In the genomic region with DNA sequence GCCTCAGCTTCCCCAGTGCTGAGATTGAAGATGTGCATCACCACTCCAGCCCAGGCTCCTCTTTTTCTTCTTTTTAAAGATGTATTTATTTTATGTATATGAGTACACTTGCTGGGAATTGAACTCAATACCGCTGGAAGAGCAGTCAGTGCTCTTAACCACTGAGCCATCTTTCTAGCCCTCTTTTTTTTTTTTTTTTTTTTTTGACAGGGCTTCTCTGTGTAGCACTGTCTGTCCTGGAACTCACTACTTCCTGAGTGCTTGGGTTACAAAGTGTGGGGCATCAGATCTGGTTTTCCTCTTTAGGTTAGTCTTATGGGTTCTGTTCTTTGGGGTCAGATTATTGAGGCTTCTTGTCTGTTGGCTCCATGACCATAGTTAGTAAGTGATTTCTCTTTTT, we compare ENCODE assay signal across 11 mouse cellular contexts. TPM values are rescaled to one million over a fixed set of nuclear protein-coding genes. Genes with fewer than 3 reads are reported as not detected.
DNase-seq lines count a peak whose midpoint lies in the region; ATAC-seq and TF ChIP-seq lines count a peak whose summit lies in the region.
"Had no signal": no experiment of that assay in that cellular context is flagged by ENCODE, and none has a peak within 500 bp of the region (broad histone marks: within the 10 kb centered on the region; RNA-seq: fewer than 3 reads in every experiment).

No protein-coding gene starts in this region.

- dilution Hi-C loops in CH12.LX (cut with MboI; ENCODE audit: extremely low pct_ligation_motif_present, extremely low pct_unique_long_range_greater_than_20kb, low sequenced_read_pairs): no loop called here

- H3K27ac ChIP-seq in kidney, embryonic 16.5 days (ENCODE audit: low read length): no peak overlapping the region
- H3K27ac ChIP-seq in CH12.LX (ENCODE audit: insufficient read depth, low read depth): no peak overlapping the region
- H3K27ac ChIP-seq in forebrain, embryonic 14.5 days (ENCODE audit: low read depth, low read length): no peak overlapping the region
- no peak overlapping the region for H3K27ac ChIP-seq in midbrain, embryonic 12.5 days (replicated peaks)
- no peak overlapping the region for H3K27ac ChIP-seq in heart, adult 2 months

- H3K79me2 ChIP-seq in CH12.LX (replicated peaks; ENCODE audit: control insufficient read depth, extremely low read depth, insufficient read depth, poor library complexity, severe bottlenecking): peaks cover 37% of the 10 kb centered on the region
- peaks cover 3% of the 10 kb centered on the region for H3K79me2 ChIP-seq in heart, adult 2 months (replicated peaks; ENCODE audit: control insufficient read depth, insufficient read depth, low read length)

- H3K4me3 ChIP-seq in kidney, embryonic 16.5 days (ENCODE audit: low read length): no peak overlapping the region
- H3K4me3 ChIP-seq in CH12.LX (replicated peaks in 1 of 3; ENCODE audit: low read depth in 2 of 3, low read length in 2 of 3, poor library complexity in 1 of 3): no peak overlapping the region
- H3K4me3 ChIP-seq in forebrain, embryonic 14.5 days (ENCODE audit: low read depth, low read length): no peak overlapping the region
- H3K4me3 ChIP-seq in midbrain, embryonic 12.5 days: no peak overlapping the region
- no peak overlapping the region for H3K4me3 ChIP-seq in heart, adult 2 months

- peak overlapping the region; percentile 84; the same call in 1 of the 2 replicates for H3K4me2 ChIP-seq in kidney, embryonic 16.5 days (replicated peaks; ENCODE audit: low read depth, low read length)
- peak overlapping the region; percentile 88 for H3K4me2 ChIP-seq in CH12.LX (ENCODE audit: insufficient read depth, low read depth, poor library complexity, severe bottlenecking)
- peak overlapping the region; percentile 77 for H3K4me2 ChIP-seq in forebrain, embryonic 14.5 days (ENCODE audit: low read length)
- H3K4me2 ChIP-seq in midbrain, embryonic 12.5 days (replicated peaks): peak overlapping the region; percentile 81

- H3K36me3 ChIP-seq in kidney, embryonic 16.5 days (ENCODE audit: insufficient read depth, low read length): 0 out of 2 replicates have a peak, but pooled peaks cover 2% of the 10 kb centered on the region
- H3K36me3 ChIP-seq in CH12.LX (replicated peaks in 1 of 2; ENCODE audit: control insufficient read depth in 1 of 2, insufficient read depth in 1 of 2, low read length in 1 of 2): peaks cover 3 to 17% of the 10 kb centered on the region in 2 experiments
- no peaks in the 10 kb centered on the region for H3K36me3 ChIP-seq in forebrain, embryonic 14.5 days (ENCODE audit: control insufficient read depth, insufficient read depth, low read length)
- no peaks in the 10 kb centered on the region for H3K36me3 ChIP-seq in midbrain, embryonic 12.5 days
- peaks cover 2% of the 10 kb centered on the region; the same call in 1 of the 2 replicates for H3K36me3 ChIP-seq in heart, adult 2 months (ENCODE audit: control insufficient read depth, insufficient read depth, low read length)

- TF ChIP-seq RAD21 in CH12.LX (IDR thresholded peaks at IDR 0.05; ENCODE audit: low read depth, low read length): no peak

- ATAC-seq in kidney, embryonic 16.5 days (ENCODE audit: low FRiP score, low TSS enrichment): no peak
- ATAC-seq in forebrain, embryonic 14.5 days: no peak
- no peak for ATAC-seq in midbrain, embryonic 12.5 days (ENCODE audit: low FRiP score, low read depth)

- peaks cover 14% of the 10 kb centered on the region for H3K4me1 ChIP-seq in kidney, embryonic 16.5 days (ENCODE audit: insufficient read depth, low read length)
- peaks cover 2 to 33% of the 10 kb centered on the region in 2 experiments; a peak in 3 of 4 replicates for H3K4me1 ChIP-seq in CH12.LX (ENCODE audit: control insufficient read depth in 1 of 2, insufficient read depth in 2 of 2)
- peaks cover 18% of the 10 kb centered on the region for H3K4me1 ChIP-seq in forebrain, embryonic 14.5 days (ENCODE audit: control insufficient read depth, insufficient read depth, low read length)
- peaks cover 31% of the 10 kb centered on the region for H3K4me1 ChIP-seq in midbrain, embryonic 12.5 days
- peaks cover 5% of the 10 kb centered on the region; the same call in 1 of the 2 replicates for H3K4me1 ChIP-seq in heart, adult 2 months (ENCODE audit: control insufficient read depth, insufficient read depth, low read length)

- WGBS in kidney, embryonic 16.5 days: 75% methylated on average over 1 of the region's 1 CpGs
- 88% methylated on average over 1 of the region's 1 CpGs for WGBS in forebrain, embryonic 14.5 days
- 89% methylated on average over 1 of the region's 1 CpGs for WGBS in midbrain, embryonic 12.5 days
- 81% methylated on average over 1 of the region's 1 CpGs for WGBS in heart, adult 2 months

- TF ChIP-seq CTCF in CH12.LX (conservative IDR thresholded peaks at IDR 0.05 in 1 of 2, IDR thresholded peaks at IDR 0.05 in 1 of 2; ENCODE audit: low read depth in 2 of 2, low read length in 2 of 2): no peak
- no peak for TF ChIP-seq CTCF in heart, adult 2 months (IDR thresholded peaks at IDR 0.05)

- H3K9ac ChIP-seq in kidney, embryonic 16.5 days (replicated peaks; ENCODE audit: low read length): no peak overlapping the region
- H3K9ac ChIP-seq in CH12.LX (ENCODE audit: insufficient read depth, low read depth): 0 out of 2 replicates have a peak overlapping the region, but pooled peaks have one; percentile 85
- no peak overlapping the region for H3K9ac ChIP-seq in forebrain, embryonic 14.5 days (ENCODE audit: low read length)
- H3K9ac ChIP-seq in midbrain, embryonic 12.5 days (replicated peaks): no peak overlapping the region
- H3K9ac ChIP-seq in heart, adult 2 months (ENCODE audit: low read depth, low read length): no peak overlapping the region

- no peaks in the 10 kb centered on the region for H3K27me3 ChIP-seq in kidney, embryonic 16.5 days (ENCODE audit: insufficient read depth, low read length)
- no peaks in the 10 kb centered on the region for H3K27me3 ChIP-seq in CH12.LX (replicated peaks)
- H3K27me3 ChIP-seq in forebrain, embryonic 14.5 days (replicated peaks; ENCODE audit: control insufficient read depth, insufficient read depth, low read length): no peaks in the 10 kb centered on the region
- H3K27me3 ChIP-seq in midbrain, embryonic 12.5 days: peaks cover 17% of the 10 kb centered on the region
- no peaks in the 10 kb centered on the region for H3K27me3 ChIP-seq in heart, adult 2 months (ENCODE audit: control insufficient read depth, insufficient read depth, low read length)

- intact Hi-C loops in heart, adult 2 months (cut with DNase I): loop anchor here (5.0 kb wide), 1 partner anchor 47 kb away; a partner anchor contains a TSS

- no peak for TF ChIP-seq POLR2A in CH12.LX (IDR thresholded peaks at IDR 0.05; ENCODE audit: low read depth, low read length)
- TF ChIP-seq POLR2A in heart, adult 2 months (IDR thresholded peaks at IDR 0.05; ENCODE audit: insufficient read depth, low read depth, low read length): no peak

- no peaks in the 10 kb centered on the region for H3K9me3 ChIP-seq in kidney, embryonic 16.5 days (ENCODE audit: low read length)
- H3K9me3 ChIP-seq in CH12.LX (replicated peaks; ENCODE audit: low read length): no peaks in the 10 kb centered on the region
- no peaks in the 10 kb centered on the region for H3K9me3 ChIP-seq in forebrain, embryonic 14.5 days (replicated peaks; ENCODE audit: control insufficient read depth, low read length)
- H3K9me3 ChIP-seq in midbrain, embryonic 12.5 days: no peaks in the 10 kb centered on the region

- in situ Hi-C loops in CH12.LX (cut with MboI; ENCODE audit: low pct_ligation_motif_present, low pct_unique_long_range_greater_than_20kb, low sequenced_read_pairs): no loop called here

- TF ChIP-seq EP300 in CH12.LX (IDR thresholded peaks at IDR 0.05; ENCODE audit: low read length): no peak
- TF ChIP-seq EP300 in heart, adult 2 months (IDR thresholded peaks at IDR 0.05; ENCODE audit: insufficient read depth, low read depth, low read length): no peak

- DNase-seq in kidney, adult 9 months: no peak
- DNase-seq in CH12.LX (ENCODE audit: extremely low read depth): no peak
- DNase-seq in forebrain, embryonic 14.5 days (ENCODE audit: low spot score): no peak
- DNase-seq in urinary bladder, postnatal 14 days (ENCODE audit: low spot score): no peak
- no peak for DNase-seq in heart, adult 2 months
- DNase-seq in right cerebral cortex, postnatal 4 days: no peak
- DNase-seq: adrenal gland, postnatal 25 days; cerebellum, adult 11-12 months; kidney, adult 11 months had no signal

TF ChIP-seq in CH12.LX, 34 proteins besides CTCF, POLR2A, EP300 and RAD21:
- no peak for TF ChIP-seq MAZ (IDR thresholded peaks at IDR 0.05; ENCODE audit: low read depth, low read length)
- TF ChIP-seq ZNF384 (IDR thresholded peaks at IDR 0.05; ENCODE audit: low read depth, low read length): peak; percentile 76

RNA-seq across cellular contexts. Expression of a gene that starts 5.4 kb away (rescaled TPM):
- polyA plus RNA-seq in kidney, embryonic 16.5 days (2015; fragmentation: Nextera tagmentation; extraction: Ambion mirVana): 19.8 and 20.2 TPM in 2 replicates
- total RNA-seq in CH12.LX (2012; rRNA removed) (14.9 and 18.8 TPM in 2 replicates), CH12.LX (2014; rRNA removed) (10.1 and 13.6 TPM in 2 replicates)
- 41.4 and 44.4 TPM in 2 replicates for polyA plus RNA-seq in CH12.LX (2012; ENCODE audit: insufficient read length, low read depth)
- polyA plus RNA-seq in forebrain, embryonic 14.5 days (2014; fragmentation: Nextera tagmentation; extraction: Ambion mirVana): 32.4 and 39.1 TPM in 2 replicates
- polyA plus RNA-seq in midbrain, embryonic 12.5 days (2016; fragmentation: Nextera tagmentation; extraction: Ambion mirVana): 57.1 and 67.6 TPM in 2 replicates
- 10 to 100 TPM; 78.8 to 82.8 TPM for total RNA-seq in heart, adult 2 months (2021)
- polyA plus RNA-seq in heart, adult 2 months (2012; rRNA removed): 22.9 and 42.6 TPM in 2 replicates

RNA-seq across cellular contexts. Expression of a gene that starts 32.6 kb away (rescaled TPM):
- 60.4 and 61.7 TPM in 2 replicates for polyA plus RNA-seq in kidney, embryonic 16.5 days (2015; fragmentation: Nextera tagmentation; extraction: Ambion mirVana)
- total RNA-seq in CH12.LX (2012; rRNA removed) (15.9 and 20.9 TPM in 2 replicates), CH12.LX (2014; rRNA removed) (18.9 and 20.8 TPM in 2 replicates)
- polyA plus RNA-seq in CH12.LX (2012; ENCODE audit: insufficient read length, low read depth): 16.7 and 18.6 TPM in 2 replicates
- polyA plus RNA-seq in forebrain, embryonic 14.5 days (2014; fragmentation: Nextera tagmentation; extraction: Ambion mirVana): 23.5 and 24.8 TPM in 2 replicates
- polyA plus RNA-seq in midbrain, embryonic 12.5 days (2016; fragmentation: Nextera tagmentation; extraction: Ambion mirVana): 36.6 and 38.6 TPM in 2 replicates
- 100 to 1,000 TPM; 190 to 203 TPM for total RNA-seq in heart, adult 2 months (2021)
- polyA plus RNA-seq in heart, adult 2 months (2012; rRNA removed): 122 and 169 TPM in 2 replicates

RNA-seq across cellular contexts. Expression of a gene that starts 45.3 kb away (rescaled TPM):
- 52.7 and 58.2 TPM in 2 replicates for polyA plus RNA-seq in kidney, embryonic 16.5 days (2015; fragmentation: Nextera tagmentation; extraction: Ambion mirVana)
- total RNA-seq in CH12.LX (2012; rRNA removed): 28.1 and 29.0 TPM in 2 replicates
- 33.5 and 41.2 TPM in 2 replicates for total RNA-seq in CH12.LX (2014; rRNA removed)
- 35.3 and 36.6 TPM in 2 replicates for polyA plus RNA-seq in CH12.LX (2012; ENCODE audit: insufficient read length, low read depth)
- polyA plus RNA-seq in forebrain, embryonic 14.5 days (2014; fragmentation: Nextera tagmentation; extraction: Ambion mirVana): 37.5 and 42.4 TPM in 2 replicates
- polyA plus RNA-seq in midbrain, embryonic 12.5 days (2016; fragmentation: Nextera tagmentation; extraction: Ambion mirVana): 60.3 and 64.8 TPM in 2 replicates
- total RNA-seq in heart, adult 2 months (2021): 10 to 100 TPM; 42.5 to 45.5 TPM
- polyA plus RNA-seq in heart, adult 2 months (2012; rRNA removed): 25.9 and 40.5 TPM in 2 replicates
